Mouse (Mus musculus): ENCODE measurements around the gene Brwd3.

Gene Brwd3

DNA sequence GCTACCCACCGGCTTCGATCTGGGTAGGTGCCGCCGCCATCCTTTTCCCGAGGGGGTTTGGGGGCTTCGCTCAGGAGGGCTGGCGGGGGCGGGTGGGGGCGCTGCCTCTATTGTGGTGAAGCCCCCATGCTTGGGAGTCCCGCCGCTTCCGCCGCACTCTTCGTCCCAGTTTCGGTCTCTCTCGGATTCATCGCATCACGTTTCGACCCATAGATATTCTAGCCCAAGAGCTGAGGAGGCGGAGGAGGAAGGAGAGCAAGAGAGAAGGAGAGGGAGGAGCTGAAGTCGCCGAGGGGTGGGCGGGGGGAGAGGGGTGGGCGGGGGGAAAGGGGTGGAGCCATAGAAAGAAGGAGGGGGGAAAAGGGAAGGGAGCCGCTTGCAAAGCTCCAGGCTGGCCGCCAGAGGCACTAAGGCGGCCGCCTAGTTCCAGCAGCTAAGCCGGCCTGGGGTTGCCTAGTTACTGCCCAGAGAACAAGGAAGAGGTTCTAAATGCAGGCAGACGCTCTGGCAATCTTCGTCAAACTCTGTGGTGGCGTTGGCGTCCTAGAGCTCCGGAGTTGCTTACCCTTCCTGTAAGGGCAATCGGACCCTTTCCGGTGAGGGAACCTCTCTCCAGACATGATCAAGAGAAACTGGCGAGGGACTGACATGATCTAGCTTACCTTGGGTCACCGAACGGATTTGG is at the start of gene Brwd3:
Gene Brwd3, minus strand, starts transcription at position 283 of the 685 bp plus-strand sequence.
- peak; percentile 88 for DNase-seq

DNA sequence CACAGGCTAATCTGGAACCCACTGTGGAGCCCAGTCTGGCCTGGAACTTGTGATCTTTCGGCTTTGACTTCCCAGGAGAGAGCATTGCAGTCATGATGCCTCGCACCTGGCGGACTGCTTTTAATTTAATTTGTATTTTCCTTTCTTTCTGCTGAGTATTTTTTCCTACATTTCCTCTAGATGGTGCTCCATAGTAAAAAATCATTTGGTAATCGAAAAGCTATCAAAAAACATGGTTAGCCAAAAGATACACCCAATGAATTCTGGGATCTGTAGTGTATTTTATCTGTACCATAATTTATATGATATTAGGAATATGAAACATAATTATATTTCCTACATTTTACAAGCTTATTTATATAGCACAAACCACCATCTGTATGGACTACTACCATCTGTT is 28.5 kb upstream of the Brwd3 start:
- no peak for DNase-seq

- DNase-seq, result no peak
Observed at GRCm38 (mm10) chrX:108842705-108843104, 8.5 kb upstream of the Brwd3 start.

DNA sequence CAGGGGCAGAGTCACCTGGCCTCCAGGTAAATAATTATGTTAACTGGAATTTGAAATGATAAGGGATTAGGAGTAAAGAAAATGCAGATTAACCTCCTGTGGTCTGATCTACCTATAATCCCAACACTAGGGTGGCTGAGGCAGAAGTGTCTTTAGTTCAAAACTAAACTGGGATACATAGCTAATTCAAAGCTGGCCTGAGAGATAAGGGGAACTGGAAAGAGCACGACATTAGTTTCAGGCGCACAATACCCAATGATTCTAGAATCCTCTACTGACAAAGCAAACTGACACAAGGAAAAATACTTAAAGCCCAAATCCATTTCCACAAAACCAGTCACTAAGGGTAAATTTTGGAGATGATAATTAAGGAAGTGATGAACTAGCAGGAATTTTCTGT is 2.2 kb upstream of the Brwd3 start:
- DNase-seq, result no peak

DNA sequence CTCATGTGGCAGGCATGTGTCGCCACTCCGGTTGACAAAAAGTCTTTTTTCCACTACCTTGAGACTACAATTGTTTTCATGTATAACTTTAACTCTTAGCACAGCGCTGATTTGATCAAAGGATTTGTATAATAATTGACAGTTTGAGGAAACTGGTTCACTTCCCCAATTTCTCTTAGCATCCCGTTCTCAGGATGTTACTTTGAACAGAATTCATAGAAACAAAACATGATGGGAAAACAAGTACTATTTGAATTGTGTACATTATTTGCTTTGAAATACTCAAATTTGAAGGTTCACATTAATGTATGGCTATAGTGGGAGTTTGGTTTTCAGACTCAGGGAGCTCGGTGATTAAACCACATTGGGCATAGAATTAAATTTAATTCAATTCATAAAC is 1.1 kb upstream of the Brwd3 start:
- no peak for DNase-seq

- peak; percentile 4 for DNase-seq
Observed at GRCm38 (mm10) chrX:108833381-108834020, 671 bp downstream of the Brwd3 start.

- DNase-seq, result peak; percentile 85
Observed at GRCm38 (mm10) chrX:108832674-108833189, 1.4 kb downstream of the Brwd3 start.

DNA sequence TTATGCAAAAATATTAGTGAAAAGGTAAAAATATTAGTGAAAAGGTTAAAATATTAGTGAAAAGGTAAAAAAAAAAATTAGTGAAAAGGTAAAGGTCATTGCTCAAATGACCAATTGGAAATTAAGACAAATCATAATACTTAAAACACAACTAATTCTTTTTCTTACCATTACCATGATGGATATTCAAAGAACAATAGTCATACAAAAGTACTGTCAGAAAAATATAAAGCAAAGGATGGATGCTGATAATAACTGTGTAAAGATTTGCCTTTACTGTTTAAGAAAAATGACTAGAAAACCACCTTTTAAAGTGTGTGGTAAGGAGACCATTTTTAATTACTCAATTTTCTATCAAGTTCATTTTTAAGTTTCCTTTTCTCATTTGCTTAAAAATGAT is 2.9 kb downstream of the Brwd3 start:
- DNase-seq, result no peak

DNA sequence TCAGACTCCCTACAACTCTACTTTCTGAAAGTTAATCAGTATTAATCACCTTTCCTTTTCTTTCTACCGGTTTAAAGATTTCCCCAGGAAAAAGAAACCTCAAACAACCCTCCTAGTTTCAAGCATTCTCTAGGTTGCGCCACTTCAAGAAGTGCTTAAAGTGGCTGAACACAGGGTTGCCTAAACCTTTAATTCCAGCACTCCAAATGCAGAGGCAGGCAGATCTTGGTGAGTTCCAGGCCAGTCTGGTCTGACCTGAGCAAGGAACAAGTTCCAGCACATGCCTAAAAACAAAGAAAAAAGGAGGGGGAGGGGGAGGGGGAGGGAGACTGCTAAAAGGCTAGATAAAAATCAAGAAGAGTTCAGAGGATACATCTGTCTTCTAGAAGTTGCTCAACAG is 6.1 kb downstream of the Brwd3 start:
- no peak for DNase-seq

- no peak for DNase-seq
Observed at GRCm38 (mm10) chrX:108797268-108797667, 36.9 kb downstream of the Brwd3 start.

DNA sequence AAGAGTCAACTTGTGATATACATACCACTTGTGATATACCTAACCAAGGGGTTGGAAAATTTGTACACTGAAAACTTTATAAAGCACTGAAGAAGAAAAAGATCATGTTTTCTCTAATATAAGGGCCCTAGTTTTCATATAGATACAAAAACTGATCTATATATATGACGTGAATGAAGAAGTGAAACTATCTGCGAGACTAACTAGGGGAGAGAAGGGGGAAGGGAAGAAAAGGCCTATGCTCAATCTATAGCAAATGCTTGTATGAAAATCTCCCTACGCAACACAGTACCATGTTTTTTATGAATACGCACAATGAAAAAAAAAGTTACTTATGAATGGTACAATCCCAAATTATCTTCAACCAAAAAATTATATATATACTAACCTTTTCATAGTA is 50.4 kb downstream of the Brwd3 start:
- no peak for DNase-seq

DNA sequence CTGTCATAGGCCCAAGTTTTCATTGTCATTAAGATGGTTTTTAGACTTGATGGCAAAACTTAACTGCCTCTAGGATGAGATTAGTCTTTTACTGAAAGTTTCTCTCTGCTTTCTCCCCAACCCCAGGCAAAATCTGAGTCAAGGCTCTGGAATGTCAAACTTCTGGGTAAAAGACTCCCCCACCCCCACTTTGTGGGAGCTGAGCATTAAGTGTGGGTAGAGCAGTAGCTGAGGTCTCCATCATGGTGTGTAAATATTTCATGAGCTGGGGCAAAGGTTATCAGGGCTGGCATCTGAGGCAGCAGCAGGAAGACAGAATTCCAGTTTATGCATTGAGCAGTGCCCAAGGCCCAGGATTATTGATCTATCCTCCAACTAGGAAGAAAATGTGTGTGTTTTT is 102.4 kb downstream of the Brwd3 start:
- no peak for DNase-seq

- DNase-seq, result no peak
Observed at GRCm38 (mm10) chrX:108729564-108729963, 104.6 kb downstream of the Brwd3 start.

DNA sequence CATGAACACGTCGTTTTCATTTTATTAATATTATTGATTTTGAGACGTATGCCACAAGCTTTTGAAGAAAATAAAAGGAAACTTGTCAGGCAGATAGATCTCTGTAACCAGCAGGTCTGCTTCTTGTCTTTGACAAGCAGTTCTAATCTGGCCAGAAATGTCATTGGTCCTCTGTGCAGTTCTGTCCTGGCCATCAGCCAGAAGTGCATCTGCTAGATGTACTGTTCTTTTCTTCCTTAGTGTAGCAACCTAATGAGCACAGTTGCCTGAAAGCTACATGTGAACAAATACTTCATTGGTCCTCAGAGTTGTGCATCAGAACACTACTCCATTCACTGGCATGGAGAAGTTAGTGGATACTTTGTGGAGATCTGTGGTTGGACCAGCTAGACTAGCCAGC is 105.1 kb downstream of the Brwd3 start:
- no peak for DNase-seq

DNA sequence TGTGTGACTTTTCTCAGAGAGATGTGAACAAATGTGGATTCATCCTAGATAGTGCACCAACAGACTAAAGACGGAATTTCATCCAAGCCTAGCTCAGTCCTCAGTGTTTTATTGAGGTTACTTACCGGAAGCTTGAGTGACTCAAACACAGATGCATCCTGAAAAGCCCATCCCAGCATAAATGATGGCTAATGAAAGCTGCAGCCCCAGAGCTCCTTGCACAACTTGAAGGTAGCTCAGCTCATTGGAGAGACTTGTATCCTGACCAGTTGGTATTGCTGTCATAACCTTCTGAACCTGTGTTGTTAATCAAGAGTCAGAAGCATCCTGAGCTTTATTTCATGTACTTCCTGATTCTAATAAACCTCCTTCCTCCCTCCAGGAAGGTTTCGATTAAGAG is 105.8 kb downstream of the Brwd3 start:
- DNase-seq, result no peak

DNA sequence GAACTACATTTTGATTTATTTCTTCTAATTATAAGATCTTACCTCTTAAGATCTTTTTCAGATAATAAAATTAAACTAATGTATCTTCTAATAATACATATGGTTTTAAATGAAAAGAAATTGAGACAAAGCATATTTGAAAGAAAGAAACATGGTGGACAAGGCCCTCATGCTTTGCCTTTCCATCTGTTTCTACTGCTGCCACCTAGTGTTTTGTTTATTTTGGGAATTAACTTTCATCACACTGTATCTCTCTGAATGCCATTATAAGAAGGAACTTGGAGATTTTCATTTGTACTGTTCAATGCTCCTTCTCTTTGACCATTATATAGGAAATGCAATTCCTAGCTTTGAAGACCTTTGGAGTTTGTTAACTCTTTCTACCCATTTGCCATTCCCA is 109.9 kb downstream of the Brwd3 start:
- no peak for DNase-seq

DNA sequence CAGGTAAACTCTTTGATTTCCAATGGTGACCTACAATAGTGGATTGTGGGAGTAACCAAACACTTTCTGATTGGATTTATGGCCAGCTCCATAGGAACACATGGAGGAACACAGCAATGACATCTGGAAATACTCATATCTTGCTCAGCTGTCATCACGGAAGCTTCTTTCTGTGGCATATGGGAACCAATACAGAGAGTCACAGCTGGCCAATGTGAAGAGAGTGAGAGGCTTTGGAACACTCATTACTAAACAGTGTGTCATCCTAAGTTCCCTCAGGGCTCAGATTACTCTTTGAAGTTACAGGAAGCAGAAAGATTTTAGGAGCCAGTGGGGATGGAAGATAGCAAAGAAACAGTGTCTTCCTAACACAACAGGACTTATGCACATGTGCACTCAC is 111.7 kb downstream of the Brwd3 start:
- no peak for DNase-seq

GRCm38 (mm10) chrX:108704312-108704711 is 129.9 kb downstream of the Brwd3 start:
- DNase-seq, result no peak
